Mouse (Mus musculus): Measurements from ENCODE around the gene Ankib1.
A peak's percentile ranks its signal among the peaks of the same experiment; 100 is the strongest.

Ankib1 gene

GRCm38 (mm10) chr5:3802433-3803291, at the start of gene Ankib1, which contains the start of gene Krit1:
Gene Ankib1 (minus strand): TSS chr5:3802925.
Gene Krit1 (plus strand): TSS chr5:3803184.
- peak within 1 kb of the TSS; percentile 95 for H3K4me3 ChIP-seq (replicated peaks; ENCODE audit: low read length)
- peaks cover 13% of the 10 kb centered on the region for H3K27me3 ChIP-seq (ENCODE audit: insufficient read depth, low read length)
- no peaks in the 10 kb centered on the region for H3K9me3 ChIP-seq (ENCODE audit: low read length)
- H3K4me1 ChIP-seq (replicated peaks; ENCODE audit: low read depth, low read length), result peaks cover 20% of the 10 kb centered on the region
- TF ChIP-seq POU5F1 (IDR thresholded peaks at IDR 0.05; ENCODE audit: borderline replicate concordance, low read length), result no peak
- no peak for TF ChIP-seq NANOG (IDR thresholded peaks at IDR 0.05; ENCODE audit: borderline replicate concordance, low read length)
- no peak for TF ChIP-seq CTCF (conservative IDR thresholded peaks at IDR 0.05; ENCODE audit: low read length)
- H3K36me3 ChIP-seq (ENCODE audit: insufficient read depth, low read length), result no peaks in the 10 kb centered on the region

- Histone ChIP-seq H3K4me3 (replicated peaks; ENCODE audit: low read length) (peak within 1 kb of the TSS; percentile 74), H3K36me3 (ENCODE audit: insufficient read depth, low read length) (peaks cover 5% of the 10 kb centered on the region; the same call in 1 of the 2 replicates), H3K9me3 (ENCODE audit: low read length) (no peaks in the 10 kb centered on the region), H3K27me3 (ENCODE audit: insufficient read depth, low read length) (peaks cover 12% of the 10 kb centered on the region), H3K4me1 (replicated peaks; ENCODE audit: low read depth, low read length) (peaks cover 6% of the 10 kb centered on the region; the same call in 1 of the 2 replicates)
- TF ChIP-seq CTCF (conservative IDR thresholded peaks at IDR 0.05; ENCODE audit: low read length) (no peak), POU5F1 (IDR thresholded peaks at IDR 0.05; ENCODE audit: borderline replicate concordance, low read length) (no peak), NANOG (IDR thresholded peaks at IDR 0.05; ENCODE audit: borderline replicate concordance, low read length) (no peak)
These were observed 42.3 kb upstream of the Ankib1 start, which contains the start of gene Lrrd1 for GRCm38 (mm10) chr5:3845026-3845425. Gene Lrrd1 (plus strand): TSS chr5:3845173.

GRCm38 (mm10) chr5:3834107-3834506, 31.4 kb upstream of the Ankib1 start:
- TF ChIP-seq POU5F1 (IDR thresholded peaks at IDR 0.05; ENCODE audit: borderline replicate concordance, low read length) (no peak), CTCF (conservative IDR thresholded peaks at IDR 0.05; ENCODE audit: low read length) (no peak)
- Histone ChIP-seq H3K9me3 (ENCODE audit: low read length) (peaks cover 13% of the 10 kb centered on the region), H3K4me3 (replicated peaks; ENCODE audit: low read length) (no peak overlapping the region)

GRCm38 (mm10) chr5:3808472-3808871, 5.7 kb upstream of the Ankib1 start:
- H3K4me3 ChIP-seq (replicated peaks; ENCODE audit: low read length), result no peak overlapping the region
- peaks cover 10% of the 10 kb centered on the region for H3K4me1 ChIP-seq (replicated peaks; ENCODE audit: low read depth, low read length)
- no peaks in the 10 kb centered on the region for H3K27me3 ChIP-seq (ENCODE audit: insufficient read depth, low read length)
- peaks cover 18% of the 10 kb centered on the region for H3K36me3 ChIP-seq (ENCODE audit: insufficient read depth, low read length)
- H3K9me3 ChIP-seq (ENCODE audit: low read length), result no peaks in the 10 kb centered on the region
- TF ChIP-seq POU5F1 (IDR thresholded peaks at IDR 0.05; ENCODE audit: borderline replicate concordance, low read length), result no peak
- no peak; the same call in 1 of the 2 replicates for TF ChIP-seq CTCF (conservative IDR thresholded peaks at IDR 0.05; ENCODE audit: low read length)
- TF ChIP-seq NANOG (IDR thresholded peaks at IDR 0.05; ENCODE audit: borderline replicate concordance, low read length), result no peak

More at GRCm38 (mm10) chr5:3834107-3834506, 31.4 kb upstream of the Ankib1 start:
- no peaks in the 10 kb centered on the region for H3K4me1 ChIP-seq (replicated peaks; ENCODE audit: low read depth, low read length)
- H3K36me3 ChIP-seq (ENCODE audit: insufficient read depth, low read length), result peaks cover 28% of the 10 kb centered on the region
- H3K27me3 ChIP-seq (ENCODE audit: insufficient read depth, low read length), result no peaks in the 10 kb centered on the region

- Histone ChIP-seq H3K4me3 (replicated peaks; ENCODE audit: low read length) (peak overlapping the region; percentile 95), H3K36me3 (ENCODE audit: insufficient read depth, low read length) (no peaks in the 10 kb centered on the region), H3K9me3 (ENCODE audit: low read length) (no peaks in the 10 kb centered on the region), H3K4me1 (replicated peaks; ENCODE audit: low read depth, low read length) (peaks cover 20% of the 10 kb centered on the region), H3K27me3 (ENCODE audit: insufficient read depth, low read length) (peaks cover 13% of the 10 kb centered on the region)
- TF ChIP-seq POU5F1 (IDR thresholded peaks at IDR 0.05; ENCODE audit: borderline replicate concordance, low read length) (no peak), CTCF (conservative IDR thresholded peaks at IDR 0.05; ENCODE audit: low read length) (no peak)
These were observed 804 bp upstream of the Ankib1 start for GRCm38 (mm10) chr5:3803292-3804165.

GRCm38 (mm10) chr5:3801672-3802432, 873 bp downstream of the Ankib1 start:
- H3K27me3 ChIP-seq (ENCODE audit: insufficient read depth, low read length), result peaks cover 13% of the 10 kb centered on the region
- H3K9me3 ChIP-seq (ENCODE audit: low read length), result no peaks in the 10 kb centered on the region
- peak overlapping the region; percentile 95 for H3K4me3 ChIP-seq (replicated peaks; ENCODE audit: low read length)
- no peak for TF ChIP-seq NANOG (IDR thresholded peaks at IDR 0.05; ENCODE audit: borderline replicate concordance, low read length)
- TF ChIP-seq CTCF (conservative IDR thresholded peaks at IDR 0.05; ENCODE audit: low read length), result no peak
- no peak for TF ChIP-seq POU5F1 (IDR thresholded peaks at IDR 0.05; ENCODE audit: borderline replicate concordance, low read length)
- no peaks in the 10 kb centered on the region for H3K36me3 ChIP-seq (ENCODE audit: insufficient read depth, low read length)
- H3K4me1 ChIP-seq (replicated peaks; ENCODE audit: low read depth, low read length), result peaks cover 20% of the 10 kb centered on the region

GRCm38 (mm10) chr5:3800881-3801280, 1.8 kb downstream of the Ankib1 start:
- H3K36me3 ChIP-seq (ENCODE audit: insufficient read depth, low read length), result no peaks in the 10 kb centered on the region
- no peaks in the 10 kb centered on the region for H3K9me3 ChIP-seq (ENCODE audit: low read length)
- peaks cover 13% of the 10 kb centered on the region for H3K27me3 ChIP-seq (ENCODE audit: insufficient read depth, low read length)
- peaks cover 20% of the 10 kb centered on the region for H3K4me1 ChIP-seq (replicated peaks; ENCODE audit: low read depth, low read length)
- TF ChIP-seq POU5F1 (IDR thresholded peaks at IDR 0.05; ENCODE audit: borderline replicate concordance, low read length) (no peak), CTCF (conservative IDR thresholded peaks at IDR 0.05; ENCODE audit: low read length) (no peak), NANOG (IDR thresholded peaks at IDR 0.05; ENCODE audit: borderline replicate concordance, low read length) (no peak)
- H3K4me3 ChIP-seq (replicated peaks; ENCODE audit: low read length), result no peak overlapping the region

Measured in E14TG2a.4 (cell line).